Mouse (Mus musculus) gastrocnemius, adult 18-20 months (tissue): ENCODE data around the gene Ruvbl2. TPM values are rescaled to one million over a fixed set of nuclear protein-coding genes. Genes with fewer than 3 reads are reported as not detected.
A peak's percentile ranks its signal among the peaks of the same experiment; 100 is the strongest.
"Not testable (repeated sequence)": the region's sequence is repeated elsewhere in the genome, so short reads cannot be mapped to it uniquely, and the experiment has no call there.

Experiments
- DNase-seq: peaks from one replicate; pipeline ENCODE4 v3.0.0; 2021; ENCODE audit warnings: low spot score
- microRNA-seq: library from miRNA; unstranded; fragments of <30 nt; microRNA quantifications from one replicate; pipeline ENCODE4 v1.2.0, GENCODE M21; 2021
- total RNA-seq, 2 experiments: library from RNA; stranded (reverse); gene quantifications; 2 replicates each; pipeline ENCODE4 v1.2.3; 2021

Ruvbl2 gene
- total RNA-seq, 2 experiments from 2014 or later, result 26.6 to 27.9 TPM

DNA sequence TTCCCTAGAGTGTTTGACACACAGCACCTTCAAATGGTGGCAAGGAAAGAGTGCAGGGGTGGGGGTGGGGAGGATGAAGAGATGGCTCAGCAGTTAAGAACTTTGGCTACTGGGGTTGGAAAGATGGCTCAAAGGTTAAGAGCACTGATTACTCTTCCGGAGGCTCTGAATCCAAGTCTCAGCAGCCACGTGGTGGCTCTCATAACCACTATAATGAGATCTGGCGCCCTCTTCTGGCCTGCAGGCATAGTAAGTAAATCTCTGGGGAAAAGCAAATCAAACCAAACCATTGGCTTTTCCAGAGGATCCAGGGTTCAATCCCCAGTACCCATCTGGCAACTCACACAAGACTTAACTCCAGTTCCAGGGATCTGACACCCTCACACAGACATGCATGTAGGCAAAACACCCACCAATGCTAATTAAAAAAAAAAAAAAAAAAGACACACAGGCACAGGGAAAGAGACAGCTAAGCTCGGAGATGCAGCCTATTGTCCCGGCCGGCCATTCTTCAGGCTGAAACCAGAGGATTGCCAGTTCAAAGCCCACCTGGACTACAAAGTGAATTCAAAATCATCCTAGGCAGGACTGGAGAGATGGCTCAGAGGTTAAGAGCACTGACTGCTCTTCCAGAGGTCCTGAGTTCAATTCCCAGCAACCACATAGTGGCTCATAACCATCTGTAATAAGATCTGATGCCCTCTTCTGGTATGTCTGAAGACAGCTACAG, 34.2 kb downstream of the Ruvbl2 start:
- peak; percentile 66 for DNase-seq

DNA sequence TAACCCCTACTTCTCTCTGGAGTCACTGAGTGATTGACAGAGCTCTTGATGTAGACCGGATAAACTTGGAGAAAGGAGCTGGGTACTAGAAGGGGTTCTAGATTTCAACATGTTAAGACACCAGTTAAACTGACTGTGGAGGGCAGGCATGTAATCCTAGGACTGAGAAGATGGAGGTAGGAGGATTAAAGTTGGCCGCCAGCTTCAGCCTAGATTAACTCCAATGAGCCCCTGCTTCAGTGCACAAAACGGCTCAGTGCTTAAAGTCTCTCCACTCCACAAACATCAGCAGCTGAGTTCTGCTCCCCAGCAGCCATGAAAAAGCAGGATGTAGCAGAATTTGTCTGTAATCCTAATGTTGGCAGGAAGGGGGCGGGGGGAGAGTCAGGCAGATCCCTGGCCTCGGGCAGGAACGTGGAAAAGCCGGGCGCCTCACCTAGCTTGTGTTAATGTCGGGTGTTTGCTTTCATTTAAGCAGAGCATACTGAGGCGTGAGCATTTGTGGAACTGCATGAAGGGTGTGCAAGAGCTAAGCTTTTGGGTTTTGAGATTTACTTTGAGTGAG, 36.3 kb downstream of the Ruvbl2 start:
- DNase-seq, result no peak

DNA sequence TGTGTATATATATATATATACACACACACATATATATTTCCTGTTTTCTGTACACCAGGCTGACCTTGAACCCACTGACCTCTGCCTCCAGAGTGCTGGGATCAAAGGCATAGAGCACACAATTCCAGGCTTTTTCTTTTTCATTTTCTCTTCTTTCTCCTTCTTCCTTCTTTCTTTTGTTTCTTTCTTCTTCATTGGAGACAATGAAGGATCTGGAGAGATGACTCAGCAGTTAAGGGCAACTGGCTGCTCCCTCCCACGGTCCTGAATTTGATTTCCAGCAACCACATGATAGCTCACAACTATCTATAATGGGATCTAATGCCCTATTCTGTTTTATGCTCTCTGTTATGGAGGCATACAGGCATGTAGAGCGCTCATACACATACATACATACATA, 41.1 kb downstream of the Ruvbl2 start:
- no peak for DNase-seq

DNA sequence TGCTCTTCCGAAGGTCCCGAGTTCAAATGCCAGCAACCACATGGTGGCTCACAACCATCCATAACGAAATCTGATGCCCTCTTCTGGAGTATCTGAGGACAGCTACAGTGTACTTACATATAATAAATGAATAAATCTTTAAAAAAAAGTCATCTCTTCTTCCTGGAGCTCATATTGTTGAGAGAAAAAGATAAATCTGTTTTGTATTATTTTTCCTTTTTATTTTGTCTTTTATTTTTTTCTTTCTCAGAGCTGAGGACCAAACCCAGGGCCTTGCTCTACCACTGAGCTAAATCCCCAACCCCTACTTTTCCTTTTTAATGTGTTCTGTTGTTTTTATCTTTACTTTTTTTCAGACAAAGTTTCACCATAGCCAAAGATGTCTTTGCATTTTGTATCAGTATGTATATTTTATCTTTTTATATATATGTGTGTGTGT, 41.5 kb downstream of the Ruvbl2 start:
- not testable (repeated sequence) for DNase-seq

DNA sequence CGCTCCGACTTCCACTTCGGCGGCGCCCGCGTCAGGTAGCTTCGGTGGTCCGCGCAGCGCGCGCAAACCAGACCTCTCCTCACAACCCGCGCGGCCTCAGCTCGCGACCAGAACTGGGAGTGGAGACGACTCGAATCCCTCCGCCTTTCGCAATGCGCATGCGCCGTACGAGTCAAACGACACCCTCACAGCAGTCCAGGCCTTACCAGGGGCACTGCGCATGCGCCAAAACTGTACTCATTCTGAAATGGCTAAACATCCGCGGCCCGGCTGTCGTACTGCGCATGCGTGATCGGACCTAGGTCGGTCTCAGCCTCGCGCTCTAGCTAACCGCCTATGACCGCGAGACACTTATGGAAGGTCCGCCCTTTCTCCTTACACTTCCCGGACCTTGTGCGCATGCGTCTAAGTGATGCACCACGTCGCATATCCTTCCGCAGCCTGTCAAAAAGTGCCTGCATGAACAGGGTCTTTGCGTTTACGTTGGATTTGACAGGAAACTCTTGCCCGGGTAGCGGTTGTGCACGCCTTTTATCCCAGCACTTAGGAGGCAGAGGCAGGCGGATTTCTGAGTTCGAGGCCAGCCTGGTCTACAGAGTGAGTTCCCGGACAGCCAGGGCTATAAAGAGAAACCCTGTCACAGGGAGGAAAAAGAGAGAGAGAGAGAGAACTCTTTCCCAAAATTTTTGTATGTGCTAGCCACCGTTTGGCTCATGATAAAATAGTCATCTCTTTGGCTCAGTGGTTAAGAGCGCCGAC, 42.1 kb downstream of the Ruvbl2 start, which contains the start of gene Snrnp70:
Gene Snrnp70 (minus strand): TSS at position 165 of the 759 bp plus-strand sequence.
- peak; percentile 100 for DNase-seq

DNA sequence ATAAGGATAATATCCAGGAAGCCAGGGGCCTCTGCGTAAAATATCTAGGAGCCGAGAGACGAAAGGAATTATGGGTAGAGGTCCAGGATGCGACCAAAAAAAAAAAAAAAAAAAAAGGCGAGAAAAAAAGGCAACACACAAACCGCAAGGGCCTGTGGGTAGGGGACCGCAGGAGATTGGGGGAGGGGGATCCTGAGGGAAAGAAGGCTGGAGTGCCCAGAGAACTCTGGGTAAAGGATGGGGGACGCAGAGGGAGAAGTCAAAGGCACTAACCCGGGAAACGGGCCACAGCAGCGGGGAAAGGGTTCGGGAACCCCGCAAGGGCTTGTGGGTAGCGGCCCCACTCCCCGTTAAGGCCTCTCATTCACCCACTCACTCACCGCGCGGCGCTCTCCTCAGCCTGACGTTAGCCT, 42.8 kb downstream of the Ruvbl2 start:
- DNase-seq, result no peak

DNA sequence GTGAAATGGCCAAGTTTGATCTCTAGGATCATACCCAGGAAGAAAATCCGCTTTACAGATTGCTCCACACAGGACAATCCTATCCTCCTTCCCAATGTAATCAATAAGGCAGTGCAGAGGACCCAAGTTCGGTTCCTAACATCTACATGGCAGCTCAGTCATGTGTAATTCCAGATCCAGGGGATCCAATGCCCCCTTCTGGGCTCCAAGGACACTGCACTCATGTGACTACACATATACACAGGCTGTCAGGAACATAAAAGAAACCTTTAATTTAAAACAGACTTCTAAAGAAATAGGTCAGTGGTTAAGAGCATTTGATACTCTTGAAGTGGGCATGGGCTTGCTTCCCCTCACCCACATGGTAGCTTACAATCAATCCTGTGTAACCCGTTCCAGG, 51.8 kb downstream of the Ruvbl2 start:
- no peak for DNase-seq

DNA sequence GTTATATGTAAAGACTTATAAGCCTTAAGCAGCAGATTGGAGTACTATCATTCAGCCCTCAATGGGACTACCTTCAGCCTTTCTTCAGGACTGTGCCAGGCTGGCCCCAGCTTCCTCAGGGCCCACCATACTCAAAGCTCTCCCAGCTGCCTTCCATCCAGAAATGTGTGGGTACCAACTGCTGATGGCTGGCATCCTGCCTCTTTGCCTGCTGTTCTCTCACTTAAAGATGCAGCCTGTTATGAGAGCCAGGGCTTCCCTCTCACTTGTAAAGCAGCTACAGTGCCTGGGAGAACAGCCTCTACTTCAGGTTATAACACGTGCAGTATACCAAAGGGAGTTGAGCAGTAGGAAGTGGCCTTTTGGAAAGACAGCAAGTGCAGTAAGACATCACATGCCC, 61.8 kb downstream of the Ruvbl2 start:
- no peak for DNase-seq

DNA sequence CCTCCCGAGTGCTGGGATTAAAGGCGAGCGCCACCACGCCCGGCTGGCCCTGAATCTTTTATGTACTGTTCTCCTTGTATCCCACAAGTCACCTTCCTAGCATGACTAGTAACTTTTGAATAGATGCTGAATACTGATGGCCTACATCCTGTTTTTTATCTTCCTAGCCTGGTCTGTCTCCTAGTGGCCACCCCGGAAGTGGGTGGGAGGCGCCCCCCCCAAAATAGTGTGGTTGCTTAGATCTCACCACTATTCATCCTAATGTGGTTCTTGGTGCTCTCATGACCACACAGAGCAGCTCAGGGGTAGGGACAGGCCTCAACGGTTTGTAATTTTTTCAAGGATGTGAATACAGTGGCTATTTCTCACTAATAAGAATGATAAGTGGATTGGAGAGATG, 63.3 kb downstream of the Ruvbl2 start:
- DNase-seq, result no peak

DNA sequence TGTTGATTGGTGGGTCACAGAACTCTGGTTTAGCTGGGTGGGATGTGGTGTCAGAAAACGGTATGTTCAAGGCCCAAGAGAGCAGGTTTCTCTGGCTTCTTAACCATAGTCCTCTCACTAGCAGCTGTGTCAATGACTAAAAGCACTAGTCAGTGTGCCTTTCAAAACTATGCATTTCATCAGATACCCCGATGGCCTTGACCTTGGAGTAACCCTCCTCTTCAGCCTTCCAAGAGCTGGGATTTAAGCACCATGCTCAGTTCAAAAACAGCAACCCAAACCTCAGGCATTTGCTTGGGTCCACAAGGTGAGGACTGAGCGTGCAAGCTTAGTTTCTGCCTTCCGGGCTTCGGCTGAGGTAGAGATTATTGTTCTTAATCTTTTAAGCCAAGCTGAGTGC, 65.5 kb downstream of the Ruvbl2 start:
- DNase-seq, result no peak

Small RNAs within 50 kb of the gene (microRNA-seq; reads per million reads assigned to microRNA genes)
- not detected for gene Gm22133

Other genes starting within 250 kb of the Ruvbl2 start
- gene Ccdc155, start 233.2 kb downstream of the Ruvbl2 start, total RNA-seq, result not detected
- not detected for gene Dkkl1, start 225.9 kb downstream of the Ruvbl2 start, total RNA-seq
- 1 to 10 TPM; 1.2 to 1.3 TPM for gene Tead2, start 222.3 kb downstream of the Ruvbl2 start, total RNA-seq
- gene Cd37, start 199.0 kb downstream of the Ruvbl2 start, total RNA-seq, result 1 to 10 TPM; 1.1 to 1.2 TPM
- not detected for gene Slc6a16, start 197.0 kb downstream of the Ruvbl2 start, total RNA-seq
- not detected for gene Slc6a21, start 160.6 kb downstream of the Ruvbl2 start, total RNA-seq
- gene Trpm4, start 104.3 kb downstream of the Ruvbl2 start, total RNA-seq, result 10 to 100 TPM; 25.9 to 31.3 TPM
- gene Hrc, start 102.8 kb downstream of the Ruvbl2 start, total RNA-seq, result 100 to 1,000 TPM; 877 to 904 TPM
- under 1 TPM; 0.11 to 0.21 TPM for gene Ppfia3, start 71.1 kb downstream of the Ruvbl2 start, total RNA-seq
- gene Lin7b, start 67.5 kb downstream of the Ruvbl2 start, total RNA-seq, result not detected
- gene Snrnp70, start 42.4 kb downstream of the Ruvbl2 start, total RNA-seq, result 10 to 100 TPM; 60.3 to 65.4 TPM
- 10 to 100 TPM; 83.7 to 93.5 TPM for gene Kcna7, start 32.4 kb downstream of the Ruvbl2 start, total RNA-seq
- 1 to 10 TPM; 4.3 to 4.7 TPM for gene Ntf5, start 24.4 kb downstream of the Ruvbl2 start, total RNA-seq
- gene Lhb, start 17.3 kb downstream of the Ruvbl2 start, total RNA-seq, result under 1 TPM; 0.47 to 0.59 TPM
- 100 to 1,000 TPM; 321 to 326 TPM for gene Gys1, start 3.3 kb downstream of the Ruvbl2 start, total RNA-seq
- 100 to 1,000 TPM; 109 to 151 TPM for gene Ftl1, start 21.8 kb upstream of the Ruvbl2 start, total RNA-seq
- 10 to 100 TPM; 14.2 to 16.6 TPM for gene Bax, start 28.8 kb upstream of the Ruvbl2 start, total RNA-seq
- not detected for gene Tulp2, start 43.8 kb upstream of the Ruvbl2 start, total RNA-seq
- gene Gm45808, start 48.7 kb upstream of the Ruvbl2 start, total RNA-seq, result 1 to 10 TPM; 8.1 to 9.6 TPM
- gene Dhdh, start 50.7 kb upstream of the Ruvbl2 start, total RNA-seq, result 10 to 100 TPM; 22.6 to 22.9 TPM
- 10 to 100 TPM; 63.3 to 68.6 TPM for gene Nucb1, start 72.3 kb upstream of the Ruvbl2 start, total RNA-seq
- gene Ppp1r15a, start 88.2 kb upstream of the Ruvbl2 start, total RNA-seq, result 10 to 100 TPM; 28.6 to 63.5 TPM
- 1 to 10 TPM; 5.2 to 5.3 TPM for gene Plekha4, start 88.2 kb upstream of the Ruvbl2 start, total RNA-seq
- 1 to 10 TPM in 1 of 2 experiments, under 1 TPM in 1; 0.91 to 1.9 TPM for gene Hsd17b14, start 116.8 kb upstream of the Ruvbl2 start, total RNA-seq
- gene Bcat2, start 132.1 kb upstream of the Ruvbl2 start, total RNA-seq, result 10 to 100 TPM; 95.0 to 98.1 TPM
- not detected for gene Fgf21, start 177.4 kb upstream of the Ruvbl2 start, total RNA-seq
- not detected for gene Fut1, start 179.2 kb upstream of the Ruvbl2 start, total RNA-seq
- gene Izumo1, start 183.7 kb upstream of the Ruvbl2 start, total RNA-seq, result not detected
- 1 to 10 TPM; 5.5 to 8.5 TPM for gene Rasip1, start 189.4 kb upstream of the Ruvbl2 start, total RNA-seq
- gene Mamstr, start 201.9 kb upstream of the Ruvbl2 start, total RNA-seq, result 10 to 100 TPM; 17.6 to 18.7 TPM
- under 1 TPM in 1 of 2 experiments, not detected in 1; 0.11 TPM for gene Fut2, start 228.3 kb upstream of the Ruvbl2 start, total RNA-seq
- gene Ntn5, start 245.9 kb upstream of the Ruvbl2 start, total RNA-seq, result under 1 TPM; 0.14 to 0.26 TPM